Mouse (Mus musculus) bone marrow macrophage, adult 2 months (primary cell): Measurements from ENCODE around the gene Ssh1. TPM values are rescaled to one million over a fixed set of nuclear protein-coding genes. Genes with fewer than 3 reads are reported as not detected.
A peak's percentile ranks its signal among the peaks of the same experiment; 100 is the strongest.

Experiments
- H3K27ac ChIP-seq: 2 replicates; pipeline ENCODE4 v1.5.1; 2012; ENCODE audit warnings: low read depth, low read length; ENCODE audit not compliant: insufficient read depth
- H3K4me1 ChIP-seq: 2 replicates; pipeline ENCODE4 v1.6.1; 2012; ENCODE audit warnings: low read length; ENCODE audit not compliant: control insufficient read depth, insufficient read depth
- H3K4me3 ChIP-seq: 2 replicates; pipeline ENCODE4 v1.5.1; 2012; ENCODE audit warnings: mild to moderate bottlenecking, low read length, moderate library complexity; ENCODE audit not compliant: insufficient read depth
- CTCF ChIP-seq: IDR thresholded peaks from 2 replicates; pipeline ENCODE4 v1.5.1; 2012; ENCODE audit warnings: low read depth, mild to moderate bottlenecking, low read length, moderate library complexity
- POLR2A ChIP-seq: IDR thresholded peaks from 2 replicates; pipeline ENCODE4 v1.6.1; 2012; ENCODE audit warnings: mild to moderate bottlenecking, low read depth, low read length, borderline replicate concordance
- polyA plus RNA-seq: library from polyadenylated mRNA; stranded (reverse); fragments of >200 nt; gene quantifications from 2 replicates; pipeline ENCODE4 v1.2.4, GENCODE M21; 2012; ENCODE audit not compliant: missing spikeins, insufficient read depth, insufficient read length

Ssh1 gene
- polyA plus RNA-seq, 1 experiment = 18.5 TPM

- H3K4me1 ChIP-seq = peaks cover 13% of the 10 kb centered on the region
- no peak for TF ChIP-seq POLR2A
- no peak for TF ChIP-seq CTCF
- no peak overlapping the region for H3K4me3 ChIP-seq
- H3K27ac ChIP-seq = no peak overlapping the region
Measured at GRCm38 (mm10) chr5:113971434-113971960, 22.2 kb downstream of the Ssh1 start.

DNA sequence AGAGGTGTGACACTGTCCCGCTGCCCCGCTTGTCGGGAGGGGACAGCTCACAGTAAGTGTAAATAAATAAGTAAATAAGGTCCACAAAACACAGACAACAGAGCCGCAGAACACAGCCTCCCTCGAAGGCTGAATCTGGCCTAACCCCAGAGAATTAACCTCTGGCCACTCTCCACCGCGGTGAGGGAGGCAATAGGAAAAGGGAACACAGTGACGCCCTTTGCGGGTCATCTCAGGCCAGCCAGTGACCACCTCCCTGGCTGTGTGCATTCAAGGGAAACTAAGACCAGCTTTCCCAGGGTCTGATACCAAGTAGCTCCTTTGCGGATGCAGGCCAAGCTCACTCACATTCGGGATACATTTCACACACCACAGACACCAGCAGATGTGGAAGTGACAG lies 25.3 kb downstream of the Ssh1 start:
- H3K4me1 ChIP-seq = no peaks in the 10 kb centered on the region
- no peak overlapping the region for H3K4me3 ChIP-seq
- no peak overlapping the region for H3K27ac ChIP-seq
- no peak for TF ChIP-seq CTCF
- no peak for TF ChIP-seq POLR2A

- H3K4me1 ChIP-seq = no peaks in the 10 kb centered on the region
- TF ChIP-seq POLR2A (no peak), CTCF (no peak)
- H3K4me3 ChIP-seq = no peak overlapping the region
- no peak overlapping the region for H3K27ac ChIP-seq
Measured at GRCm38 (mm10) chr5:113966452-113967150, 27.1 kb downstream of the Ssh1 start.

GRCm38 (mm10) chr5:113965659-113966185 lies 28.0 kb downstream of the Ssh1 start:
- Histone ChIP-seq H3K4me3 (no peak overlapping the region), H3K27ac (no peak overlapping the region), H3K4me1 (no peaks in the 10 kb centered on the region)
- no peak for TF ChIP-seq POLR2A
- no peak for TF ChIP-seq CTCF

DNA sequence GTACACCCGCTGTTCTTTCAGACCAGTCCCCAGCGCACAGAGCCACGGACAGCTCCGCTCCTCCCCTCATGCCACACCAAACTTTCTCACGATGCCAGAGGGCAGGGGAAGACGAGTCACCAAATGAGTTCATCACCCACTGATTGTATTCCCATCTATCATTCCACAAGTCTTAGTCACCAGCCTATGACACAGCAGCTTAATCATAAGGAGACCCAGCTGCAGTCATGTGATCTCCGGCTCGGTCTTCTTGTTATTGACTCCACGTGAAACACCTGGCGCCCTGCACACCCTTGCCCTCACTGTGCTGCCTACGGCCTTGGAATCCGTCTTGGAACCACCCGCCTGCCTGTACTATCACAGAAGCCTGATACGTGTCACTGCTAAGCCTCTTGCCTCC lies 28.7 kb downstream of the Ssh1 start:
- H3K4me3 ChIP-seq = no peak overlapping the region
- H3K27ac ChIP-seq = no peak overlapping the region
- TF ChIP-seq CTCF (no peak), POLR2A (no peak)
- H3K4me1 ChIP-seq = no peaks in the 10 kb centered on the region

GRCm38 (mm10) chr5:113961776-113962175 lies 31.9 kb downstream of the Ssh1 start:
- TF ChIP-seq POLR2A = no peak
- Histone ChIP-seq H3K4me3 (no peak overlapping the region), H3K4me1 (no peaks in the 10 kb centered on the region), H3K27ac (no peak overlapping the region)

DNA sequence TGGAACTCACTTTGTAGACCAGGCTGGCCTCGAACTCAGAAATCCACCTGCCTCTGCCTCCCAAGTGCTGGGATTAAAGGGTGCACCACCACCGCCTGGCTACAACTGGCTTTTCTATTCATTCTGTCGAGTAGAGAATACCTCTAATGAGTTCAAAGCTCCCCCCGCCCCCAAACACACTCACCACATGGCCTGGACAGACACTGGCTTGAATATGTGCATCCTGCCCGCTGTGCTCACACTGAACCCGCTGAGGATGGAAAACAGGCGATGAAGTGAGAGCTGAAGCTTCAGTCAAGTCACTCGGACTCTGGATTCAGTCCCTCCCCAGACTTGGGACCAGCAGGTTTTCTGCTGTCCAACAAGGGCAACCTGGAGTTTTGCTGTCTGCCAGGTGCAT lies 33.3 kb downstream of the Ssh1 start:
- Histone ChIP-seq H3K4me1 (no peaks in the 10 kb centered on the region), H3K27ac (no peak overlapping the region)
- TF ChIP-seq CTCF (no peak), POLR2A (no peak)

DNA sequence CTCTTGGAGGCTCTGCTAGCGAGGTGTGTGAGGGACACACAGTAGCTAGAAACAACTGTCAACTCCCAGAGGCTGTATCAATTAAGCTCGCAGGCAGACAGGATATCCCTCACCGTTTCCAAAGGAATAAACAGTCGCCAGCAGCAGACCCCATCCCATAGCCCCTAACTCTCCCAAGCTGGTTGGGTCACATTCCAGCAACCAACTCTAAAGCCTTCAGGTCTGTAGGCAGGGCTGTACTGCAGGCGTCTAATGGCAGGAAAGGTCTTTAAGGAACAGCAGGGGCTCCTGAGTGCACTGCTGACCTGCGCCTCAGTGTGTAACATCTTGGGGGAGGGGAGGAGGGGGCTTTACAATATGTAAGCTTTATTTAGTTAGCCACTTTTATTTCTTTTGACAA lies 34.7 kb downstream of the Ssh1 start:
- H3K4me3 ChIP-seq = no peak overlapping the region
- H3K27ac ChIP-seq = no peak overlapping the region
- TF ChIP-seq CTCF = no peak
- 0 out of 2 replicates have a peak, but pooled peaks cover 2% of the 10 kb centered on the region for H3K4me1 ChIP-seq

More for the DNA sequence above, 33.3 kb downstream of the Ssh1 start:
- no peak overlapping the region for H3K4me3 ChIP-seq

GRCm38 (mm10) chr5:113956510-113956909 lies 37.2 kb downstream of the Ssh1 start:
- Histone ChIP-seq H3K27ac (no peak overlapping the region), H3K4me1 (peaks cover 19% of the 10 kb centered on the region), H3K4me3 (no peak overlapping the region)
- TF ChIP-seq POLR2A (no peak), CTCF (peak; percentile 95)

GRCm38 (mm10) chr5:113955691-113956090 lies 38.0 kb downstream of the Ssh1 start:
- Histone ChIP-seq H3K27ac (no peak overlapping the region), H3K4me1 (peaks cover 27% of the 10 kb centered on the region)

GRCm38 (mm10) chr5:113955281-113955680 lies 38.4 kb downstream of the Ssh1 start:
- H3K4me3 ChIP-seq = no peak overlapping the region
- TF ChIP-seq POLR2A = no peak
- TF ChIP-seq CTCF = no peak
- peaks cover 28% of the 10 kb centered on the region for H3K4me1 ChIP-seq
- no peak overlapping the region for H3K27ac ChIP-seq

More at GRCm38 (mm10) chr5:113955691-113956090, 38.0 kb downstream of the Ssh1 start:
- no peak overlapping the region for H3K4me3 ChIP-seq
- no peak for TF ChIP-seq CTCF
- TF ChIP-seq POLR2A = no peak
